Mouse (Mus musculus) ES-Bruce4 (cell line): ENCODE data around the gene Tcf7l2.

ENCODE experiments used
- CTCF ChIP-seq: IDR thresholded peaks from one replicate; pipeline ENCODE4 v1.8.1; 2011; ENCODE audit warnings: low read depth, low read length
- EP300 ChIP-seq: IDR thresholded peaks from 2 replicates; pipeline ENCODE4 v1.6.1; 2011; ENCODE audit warnings: low read depth, low read length; ENCODE audit not compliant: insufficient read depth
- POLR2A ChIP-seq: IDR thresholded peaks from one replicate; pipeline ENCODE4 v1.8.1; 2011; ENCODE audit warnings: low read length; ENCODE audit not compliant: insufficient read depth

- TF ChIP-seq EP300: no peak
- TF ChIP-seq CTCF: no peak
- no peak for TF ChIP-seq POLR2A
Observed at GRCm38 (mm10) chr19:55809539-55809938, 67.9 kb downstream of the Tcf7l2 start.
